Mouse (Mus musculus): Measurements from ENCODE around the gene Nucks1. TPM values are rescaled to one million over a fixed set of nuclear protein-coding genes. Genes with fewer than 3 reads are reported as not detected.
A peak's percentile ranks its signal among the peaks of the same experiment; 100 is the strongest.

Nucks1 gene
- polyA plus RNA-seq, 1 experiment from 2014 or later = 19.1 TPM

- DNase-seq (ENCODE audit: low spot score) = peak; percentile 86
- TF ChIP-seq EP300 (IDR thresholded peaks at IDR 0.05) (peak; percentile 79), CTCF (IDR thresholded peaks at IDR 0.05) (no peak)
- Histone ChIP-seq H3K4me2 (replicated peaks; ENCODE audit: low read depth, low read length) (no peak overlapping the region), H3K9ac (replicated peaks; ENCODE audit: low read depth) (no peak overlapping the region), H3K9me3 (ENCODE audit: low read length) (no peaks in the 10 kb centered on the region), H3K4me1 (ENCODE audit: insufficient read depth, low read depth, low read length) (no peaks in the 10 kb centered on the region), H3K36me3 (ENCODE audit: insufficient read depth, low read length) (no peaks in the 10 kb centered on the region), H3K27me3 (replicated peaks; ENCODE audit: insufficient read depth, low read length) (no peaks in the 10 kb centered on the region), H3K4me3 (ENCODE audit: low read depth, low read length) (no peak overlapping the region), H3K27ac (ENCODE audit: low read length) (peak overlapping the region; percentile 57; the same call in 1 of the 2 replicates)
- ATAC-seq = peak; percentile 91
- 18% methylated on average over 1 of the region's 1 CpGs for WGBS
Measured at GRCm38 (mm10) chr1:131938811-131939210, 28.5 kb downstream of the Nucks1 start.

GRCm38 (mm10) chr1:131940711-131941244, 30.4 kb downstream of the Nucks1 start:
- Histone ChIP-seq H3K4me1 (ENCODE audit: insufficient read depth, low read depth, low read length) (no peaks in the 10 kb centered on the region), H3K4me3 (ENCODE audit: low read depth, low read length) (no peak overlapping the region), H3K4me2 (replicated peaks; ENCODE audit: low read depth, low read length) (no peak overlapping the region), H3K27ac (ENCODE audit: low read length) (no peak overlapping the region; the same call in 1 of the 2 replicates), H3K36me3 (ENCODE audit: insufficient read depth, low read length) (no peaks in the 10 kb centered on the region), H3K9ac (replicated peaks; ENCODE audit: low read depth) (no peak overlapping the region), H3K27me3 (replicated peaks; ENCODE audit: insufficient read depth, low read length) (no peaks in the 10 kb centered on the region), H3K9me3 (ENCODE audit: low read length) (no peaks in the 10 kb centered on the region)
- WGBS = 54% methylated on average over 2 of the region's 2 CpGs
- DNase-seq (ENCODE audit: low spot score) = peak; percentile 49
- ATAC-seq = 0 out of 2 replicates have a peak, but pooled peaks have one; percentile 11
- no peak for TF ChIP-seq CTCF (IDR thresholded peaks at IDR 0.05)
- TF ChIP-seq EP300 (IDR thresholded peaks at IDR 0.05) = no peak

- WGBS = 100% methylated on average over 1 of the region's 1 CpGs
- no peaks in the 10 kb centered on the region for H3K4me1 ChIP-seq (ENCODE audit: insufficient read depth, low read depth, low read length)
- no peak overlapping the region for H3K27ac ChIP-seq (ENCODE audit: low read length)
- H3K4me2 ChIP-seq (replicated peaks; ENCODE audit: low read depth, low read length) = no peak overlapping the region
- no peak for ATAC-seq
- H3K4me3 ChIP-seq (ENCODE audit: low read depth, low read length) = no peak overlapping the region
- TF ChIP-seq EP300 (IDR thresholded peaks at IDR 0.05) (no peak), CTCF (IDR thresholded peaks at IDR 0.05) (no peak)
- H3K9ac ChIP-seq (replicated peaks; ENCODE audit: low read depth) = no peak overlapping the region
- no peaks in the 10 kb centered on the region for H3K9me3 ChIP-seq (ENCODE audit: low read length)
- no peak for DNase-seq (ENCODE audit: low spot score)
- no peaks in the 10 kb centered on the region for H3K36me3 ChIP-seq (ENCODE audit: insufficient read depth, low read length)
- no peaks in the 10 kb centered on the region for H3K27me3 ChIP-seq (replicated peaks; ENCODE audit: insufficient read depth, low read length)
Measured at GRCm38 (mm10) chr1:131941501-131941900, 31.2 kb downstream of the Nucks1 start.

GRCm38 (mm10) chr1:131942621-131943590, 32.6 kb downstream of the Nucks1 start:
- TF ChIP-seq CTCF (IDR thresholded peaks at IDR 0.05) (no peak), EP300 (IDR thresholded peaks at IDR 0.05) (no peak)
- no peak for ATAC-seq
- no peak overlapping the region for H3K27ac ChIP-seq (ENCODE audit: low read length)
- H3K4me3 ChIP-seq (ENCODE audit: low read depth, low read length) = no peak overlapping the region
- H3K9me3 ChIP-seq (ENCODE audit: low read length) = no peaks in the 10 kb centered on the region
- DNase-seq (ENCODE audit: low spot score) = no peak
- no peaks in the 10 kb centered on the region for H3K27me3 ChIP-seq (replicated peaks; ENCODE audit: insufficient read depth, low read length)
- no peak overlapping the region for H3K9ac ChIP-seq (replicated peaks; ENCODE audit: low read depth)
- H3K36me3 ChIP-seq (ENCODE audit: insufficient read depth, low read length) = no peaks in the 10 kb centered on the region
- H3K4me2 ChIP-seq (replicated peaks; ENCODE audit: low read depth, low read length) = no peak overlapping the region
- WGBS = 58% methylated on average over 16 of the region's 16 CpGs
- no peaks in the 10 kb centered on the region for H3K4me1 ChIP-seq (ENCODE audit: insufficient read depth, low read depth, low read length)

- Histone ChIP-seq H3K9me3 (ENCODE audit: low read length) (no peaks in the 10 kb centered on the region), H3K27me3 (replicated peaks; ENCODE audit: insufficient read depth, low read length) (no peaks in the 10 kb centered on the region), H3K4me3 (ENCODE audit: low read depth, low read length) (no peak overlapping the region), H3K27ac (ENCODE audit: low read length) (no peak overlapping the region; the same call in 1 of the 2 replicates), H3K4me2 (replicated peaks; ENCODE audit: low read depth, low read length) (no peak overlapping the region), H3K9ac (replicated peaks; ENCODE audit: low read depth) (no peak overlapping the region), H3K4me1 (ENCODE audit: insufficient read depth, low read depth, low read length) (no peaks in the 10 kb centered on the region), H3K36me3 (ENCODE audit: insufficient read depth, low read length) (no peaks in the 10 kb centered on the region)
- WGBS = 45% methylated on average over 10 of the region's 10 CpGs
- ATAC-seq (peak; percentile 71), DNase-seq (ENCODE audit: low spot score) (peak; percentile 31)
- no peak for TF ChIP-seq EP300 (IDR thresholded peaks at IDR 0.05)
- TF ChIP-seq CTCF (IDR thresholded peaks at IDR 0.05) = no peak
Measured at GRCm38 (mm10) chr1:131945674-131946440, 35.5 kb downstream of the Nucks1 start.

Measured in lung, postnatal 0 days (tissue).